Mouse (Mus musculus) brain, embryonic 14.5 days (tissue): ENCODE measurements around the gene AU015836.

ENCODE experiments used
- CTCF ChIP-seq: fragments of 200-500 bp; IDR thresholded peaks from 2 replicates; pipeline ENCODE4 v1.5.1; 2012; ENCODE audit warnings: inconsistent platforms, mild to moderate bottlenecking, moderate library complexity, borderline replicate concordance; ENCODE audit not compliant: insufficient read depth, insufficient read length; ENCODE audit errors: extremely low read depth
- POLR2A ChIP-seq: fragments of 200-500 bp; IDR thresholded peaks from 2 replicates; pipeline ENCODE4 v1.6.1; 2012; ENCODE audit warnings: mild to moderate bottlenecking, inconsistent platforms, borderline replicate concordance; ENCODE audit not compliant: poor library complexity, insufficient read depth, insufficient read length, severe bottlenecking; ENCODE audit errors: extremely low read depth

DNA sequence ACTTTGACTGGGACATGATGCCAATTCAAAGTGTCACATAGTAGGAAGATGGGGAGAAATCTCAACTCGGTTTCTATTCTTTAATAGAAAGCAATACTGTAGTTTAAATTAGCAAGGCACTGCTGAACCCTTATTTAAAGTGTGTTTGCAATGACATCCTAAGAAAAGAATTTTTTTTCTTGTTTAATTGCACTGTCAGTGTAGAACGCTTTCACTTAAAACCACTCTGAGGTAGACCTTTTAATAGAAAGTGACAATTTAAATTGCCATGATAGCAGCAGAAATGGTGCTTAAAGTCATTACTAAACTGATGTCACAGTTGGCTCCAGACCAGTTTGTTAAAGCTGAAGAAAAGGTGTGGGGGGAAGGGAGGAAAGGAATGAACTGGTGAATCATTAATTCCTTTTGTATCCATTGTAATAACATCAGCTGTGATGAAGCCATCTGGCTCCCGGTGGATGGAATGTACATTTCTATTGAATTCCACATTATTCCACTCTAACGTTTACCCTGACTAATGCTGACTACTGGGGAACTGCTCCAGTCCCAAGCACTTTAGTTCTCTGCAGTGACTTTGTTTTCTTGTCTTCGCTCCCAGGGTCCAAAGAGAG lies 53.9 kb downstream of the AU015836 start:
- no peak for TF ChIP-seq POLR2A
- TF ChIP-seq CTCF: no peak
